Mouse (Mus musculus) testis, adult 2 months (tissue): ENCODE data around the gene Matn4. TPM values are rescaled to one million over a fixed set of nuclear protein-coding genes. Genes with fewer than 3 reads are reported as not detected.
"Not testable (repeated sequence)": the region's sequence is repeated elsewhere in the genome, so short reads cannot be mapped to it uniquely, and the experiment has no call there.

Source experiments
- H3K27ac ChIP-seq: fragments of 200-500 bp; 2 replicates; pipeline ENCODE4 v1.5.1; 2012; ENCODE audit warnings: low read depth, low read length; ENCODE audit not compliant: control insufficient read depth, insufficient read depth
- H3K27me3 ChIP-seq: fragments of 200-500 bp; 2 replicates; pipeline ENCODE4 v1.6.1; 2012; ENCODE audit warnings: mild to moderate bottlenecking, low read length, moderate library complexity; ENCODE audit not compliant: control insufficient read depth, insufficient read depth
- H3K36me3 ChIP-seq: fragments of 200-500 bp; 2 replicates; pipeline ENCODE4 v1.6.1; 2012; ENCODE audit warnings: mild to moderate bottlenecking, low read length; ENCODE audit not compliant: control insufficient read depth, insufficient read depth
- H3K4me1 ChIP-seq: fragments of 200-500 bp; 2 replicates; pipeline ENCODE4 v1.6.1; 2012; ENCODE audit warnings: low read length; ENCODE audit not compliant: control insufficient read depth, insufficient read depth
- H3K4me3 ChIP-seq: fragments of 200-500 bp; 2 replicates; pipeline ENCODE4 v1.5.1; 2012; ENCODE audit warnings: low read depth, mild to moderate bottlenecking, low read length, moderate library complexity, mixed read lengths; ENCODE audit not compliant: control insufficient read depth
- CTCF ChIP-seq: fragments of 200-500 bp; IDR thresholded peaks from 2 replicates; pipeline ENCODE4 v1.5.1; 2012; ENCODE audit warnings: low read depth, mild to moderate bottlenecking, inconsistent platforms, low read length, moderate library complexity; ENCODE audit not compliant: control insufficient read depth, insufficient read depth, insufficient replicate concordance
- POLR2A ChIP-seq: fragments of 200-500 bp; IDR thresholded peaks from 2 replicates; pipeline ENCODE4 v1.6.1; 2012; ENCODE audit warnings: low read depth, mild to moderate bottlenecking, inconsistent platforms, low read length, moderate library complexity; ENCODE audit not compliant: control insufficient read depth
- polyA plus RNA-seq: library from polyadenylated mRNA; depleted of rRNA; stranded (reverse); fragments of >200 nt; gene quantifications from 2 replicates; pipeline ENCODE4 v1.2.3, GENCODE M21; 2012; rRNA removed

The Matn4 gene
- polyA plus RNA-seq, 1 experiment = 0.26 TPM

GRCm38 (mm10) chr2:164359031-164359430 lies 45.9 kb downstream of the Matn4 start:
- H3K27ac ChIP-seq = no peak overlapping the region
- no peaks in the 10 kb centered on the region for H3K36me3 ChIP-seq
- no peak overlapping the region for H3K4me3 ChIP-seq
- H3K4me1 ChIP-seq = no peaks in the 10 kb centered on the region
- TF ChIP-seq POLR2A (no peak), CTCF (no peak)
- no peaks in the 10 kb centered on the region for H3K27me3 ChIP-seq

- H3K27me3 ChIP-seq = no peaks in the 10 kb centered on the region
- TF ChIP-seq CTCF (no peak), POLR2A (no peak)
- H3K4me1 ChIP-seq = no peaks in the 10 kb centered on the region
- H3K4me3 ChIP-seq = no peak overlapping the region
- no peak overlapping the region for H3K27ac ChIP-seq
- no peaks in the 10 kb centered on the region for H3K36me3 ChIP-seq
Measured at GRCm38 (mm10) chr2:164358373-164358772, 46.6 kb downstream of the Matn4 start.

- no peaks in the 10 kb centered on the region for H3K27me3 ChIP-seq
- TF ChIP-seq POLR2A (no peak), CTCF (no peak)
- H3K27ac ChIP-seq = no peak overlapping the region
- no peaks in the 10 kb centered on the region for H3K4me1 ChIP-seq
- no peaks in the 10 kb centered on the region for H3K36me3 ChIP-seq
- no peak overlapping the region for H3K4me3 ChIP-seq
Measured at GRCm38 (mm10) chr2:164356177-164356967, 48.6 kb downstream of the Matn4 start.

- H3K4me3 ChIP-seq = no peak overlapping the region
- H3K36me3 ChIP-seq = no peaks in the 10 kb centered on the region
- H3K27me3 ChIP-seq = no peaks in the 10 kb centered on the region
- no peak overlapping the region for H3K27ac ChIP-seq
- peaks cover 4% of the 10 kb centered on the region; the same call in 1 of the 2 replicates for H3K4me1 ChIP-seq
- TF ChIP-seq POLR2A (no peak), CTCF (no peak)
Measured at GRCm38 (mm10) chr2:164353356-164353755, 51.6 kb downstream of the Matn4 start.

- H3K27ac ChIP-seq = no peak overlapping the region
- peaks cover 4% of the 10 kb centered on the region; the same call in 1 of the 2 replicates for H3K4me1 ChIP-seq
- H3K27me3 ChIP-seq = no peaks in the 10 kb centered on the region
- TF ChIP-seq POLR2A (no peak), CTCF (no peak)
- H3K4me3 ChIP-seq = no peak overlapping the region
- H3K36me3 ChIP-seq = no peaks in the 10 kb centered on the region
Measured at GRCm38 (mm10) chr2:164352697-164353096, 52.3 kb downstream of the Matn4 start.

GRCm38 (mm10) chr2:164348980-164349379 lies 56.0 kb downstream of the Matn4 start:
- Histone ChIP-seq H3K4me3 (no peak overlapping the region), H3K36me3 (no peaks in the 10 kb centered on the region), H3K4me1 (peaks cover 4% of the 10 kb centered on the region; the same call in 1 of the 2 replicates), H3K27me3 (no peaks in the 10 kb centered on the region), H3K27ac (no peak overlapping the region)
- TF ChIP-seq POLR2A (no peak), CTCF (no peak)

- not testable (repeated sequence) for H3K27ac ChIP-seq, H3K4me3 ChIP-seq, H3K36me3 ChIP-seq, H3K27me3 ChIP-seq, H3K4me1 ChIP-seq
Measured at GRCm38 (mm10) chr2:164347697-164348096, 57.3 kb downstream of the Matn4 start.

GRCm38 (mm10) chr2:164343732-164344131 lies 61.2 kb downstream of the Matn4 start:
- not testable (repeated sequence) for H3K27ac ChIP-seq, H3K36me3 ChIP-seq

More at GRCm38 (mm10) chr2:164343732-164344131, 61.2 kb downstream of the Matn4 start:
- H3K27me3 ChIP-seq, H3K4me3 ChIP-seq, H3K4me1 ChIP-seq: not testable (repeated sequence)

Other genes starting within 250 kb of the Matn4 start
- 0.67 and 1.1 TPM in 2 replicates for gene Kcns1, start 234.0 kb downstream of the Matn4 start, polyA plus RNA-seq
- not detected in 2 replicates for gene Wfdc5, start 222.4 kb downstream of the Matn4 start, polyA plus RNA-seq
- gene Wfdc12, start 214.6 kb downstream of the Matn4 start, polyA plus RNA-seq = 0.15 TPM in 1 of 2 replicates, not detected in the other
- gene Wfdc15a, start 205.0 kb downstream of the Matn4 start, polyA plus RNA-seq = 325 and 331 TPM in 2 replicates
- gene Wfdc15b, start 183.5 kb downstream of the Matn4 start, polyA plus RNA-seq = 119 TPM in 1 of 2 replicates, not detected in the other
- gene Svs2, start 166.7 kb downstream of the Matn4 start, polyA plus RNA-seq = not detected in 2 replicates
- 0.23 TPM in 1 of 2 replicates, not detected in the other for gene Svs3b, start 148.5 kb downstream of the Matn4 start, polyA plus RNA-seq
- gene Svs4, start 126.7 kb downstream of the Matn4 start, polyA plus RNA-seq = 0.16 and 0.42 TPM in 2 replicates
- gene Svs3a, start 115.9 kb downstream of the Matn4 start, polyA plus RNA-seq = not detected in 2 replicates
- gene Svs6, start 88.4 kb downstream of the Matn4 start, polyA plus RNA-seq = not detected in 2 replicates
- 3.4 and 4.2 TPM in 2 replicates for gene Svs5, start 72.4 kb downstream of the Matn4 start, polyA plus RNA-seq
- gene Slpi, start 16.1 kb downstream of the Matn4 start, polyA plus RNA-seq = 2.2 and 2.8 TPM in 2 replicates
- 0.04 and 0.05 TPM in 2 replicates for gene Rbpjl, start 2.0 kb downstream of the Matn4 start, polyA plus RNA-seq
- gene Sdc4, start 38.7 kb upstream of the Matn4 start, polyA plus RNA-seq = 12.2 and 16.6 TPM in 2 replicates
- gene Sys1, start 51.8 kb upstream of the Matn4 start, polyA plus RNA-seq = 26.1 and 26.4 TPM in 2 replicates
- 5.0 and 5.6 TPM in 2 replicates for gene Gm20458, start 55.8 kb upstream of the Matn4 start, polyA plus RNA-seq
- gene Trp53tg5, start 68.6 kb upstream of the Matn4 start, polyA plus RNA-seq = 97.8 and 104 TPM in 2 replicates
- 16.5 and 17.0 TPM in 2 replicates for gene Dbndd2, start 80.9 kb upstream of the Matn4 start, polyA plus RNA-seq
- 77.6 and 85.6 TPM in 2 replicates for gene Pigt, start 92.4 kb upstream of the Matn4 start, polyA plus RNA-seq
- gene Wfdc2, start 157.3 kb upstream of the Matn4 start, polyA plus RNA-seq = 0.51 and 0.72 TPM in 2 replicates
- 37.5 TPM in 1 of 2 replicates, not detected in the other for gene Spint3, start 168.3 kb upstream of the Matn4 start, polyA plus RNA-seq
- gene Wfdc6a, start 180.3 kb upstream of the Matn4 start, polyA plus RNA-seq = 23.9 and 25.0 TPM in 2 replicates
- gene Eppin, start 188.4 kb upstream of the Matn4 start, polyA plus RNA-seq = 52.4 and 70.8 TPM in 2 replicates
- gene Wfdc6b, start 208.4 kb upstream of the Matn4 start, polyA plus RNA-seq = 2.4 and 17.5 TPM in 2 replicates
- gene Wfdc8, start 208.5 kb upstream of the Matn4 start, polyA plus RNA-seq = 3.8 and 15.4 TPM in 2 replicates
- 0.12 and 33.5 TPM in 2 replicates for gene Wfdc16, start 233.6 kb upstream of the Matn4 start, polyA plus RNA-seq